Mouse (Mus musculus) embryonic facial prominence, embryonic 14.5 days (tissue): ENCODE results near the gene Armh3. TPM values are rescaled to one million over a fixed set of nuclear protein-coding genes. Genes with fewer than 3 reads are reported as not detected.
"Not testable (repeated sequence)": the region's sequence is repeated elsewhere in the genome, so short reads cannot be mapped to it uniquely, and the experiment has no call there.

Source experiments
- ATAC-seq: fragments of 200-750 bp; cut with Nextera tagmentation; 2 replicates; pipeline ENCODE4 v1.8.0; 2017; ENCODE audit warnings: low read depth, moderate number of reproducible peaks, moderate TSS enrichment
- DNase-seq: peaks from one replicate; pipeline ENCODE4 v3.0.0-alpha.2; 2015; ENCODE audit warnings: low spot score
- H3K27ac ChIP-seq: fragments of 300-500 bp; sonication (generic); replicated peaks from 2 replicates; pipeline ENCODE4 v1.5.1; 2014; ENCODE audit warnings: low read depth, mild to moderate bottlenecking, low read length, moderate library complexity
- H3K27me3 ChIP-seq: fragments of 300-500 bp; sonication (generic); replicated peaks from 2 replicates; pipeline ENCODE4 v1.6.1; 2014; ENCODE audit warnings: low read length; ENCODE audit not compliant: control insufficient read depth, insufficient read depth
- H3K36me3 ChIP-seq: fragments of 300-500 bp; sonication (generic); 2 replicates; pipeline ENCODE4 v1.6.1; 2014; ENCODE audit warnings: low read length, mixed read lengths; ENCODE audit not compliant: control insufficient read depth, insufficient read depth
- H3K4me1 ChIP-seq: fragments of 300-500 bp; sonication (generic); 2 replicates; pipeline ENCODE4 v1.6.1; 2014; ENCODE audit warnings: antibody characterized with exemption, low read length; ENCODE audit not compliant: control insufficient read depth, insufficient read depth
- H3K4me2 ChIP-seq: fragments of 300-500 bp; sonication (generic); 2 replicates; pipeline ENCODE4 v1.6.1; 2014; ENCODE audit warnings: low read depth, mild to moderate bottlenecking, low read length, moderate library complexity, mixed read lengths
- H3K4me3 ChIP-seq: fragments of 300-500 bp; sonication (generic); 2 replicates; pipeline ENCODE4 v1.5.1; 2014; ENCODE audit warnings: low read depth, mild to moderate bottlenecking, low read length
- H3K9ac ChIP-seq: fragments of 300-500 bp; sonication (generic); 2 replicates; pipeline ENCODE4 v1.6.1; 2014; ENCODE audit warnings: low read depth, mild to moderate bottlenecking, low read length, moderate library complexity, mixed read lengths
- H3K9me3 ChIP-seq: fragments of 300-500 bp; sonication (generic); 2 replicates; pipeline ENCODE4 v1.6.1; 2016; ENCODE audit warnings: low read length; ENCODE audit not compliant: control insufficient read depth
- WGBS: fragments of 180-500 bp; shearing (Covaris S2); extraction: QIAGEN DNeasy Blood & Tissue Kit; methylation state at CpG from one replicate; pipeline ENCODE4 v1.1.7; 2014; 5-methylcytosine and 5-hydroxymethylcytosine counted together
- polyA plus RNA-seq: library from polyadenylated mRNA; unstranded; fragments of >200 nt; fragmentation: Nextera tagmentation; extraction: Ambion mirVana; gene quantifications from 2 replicates; pipeline ENCODE4 v1.2.1, GENCODE M21; 2014

The Armh3 gene
- polyA plus RNA-seq, 1 experiment from 2014 or later: 13.7 TPM

DNA sequence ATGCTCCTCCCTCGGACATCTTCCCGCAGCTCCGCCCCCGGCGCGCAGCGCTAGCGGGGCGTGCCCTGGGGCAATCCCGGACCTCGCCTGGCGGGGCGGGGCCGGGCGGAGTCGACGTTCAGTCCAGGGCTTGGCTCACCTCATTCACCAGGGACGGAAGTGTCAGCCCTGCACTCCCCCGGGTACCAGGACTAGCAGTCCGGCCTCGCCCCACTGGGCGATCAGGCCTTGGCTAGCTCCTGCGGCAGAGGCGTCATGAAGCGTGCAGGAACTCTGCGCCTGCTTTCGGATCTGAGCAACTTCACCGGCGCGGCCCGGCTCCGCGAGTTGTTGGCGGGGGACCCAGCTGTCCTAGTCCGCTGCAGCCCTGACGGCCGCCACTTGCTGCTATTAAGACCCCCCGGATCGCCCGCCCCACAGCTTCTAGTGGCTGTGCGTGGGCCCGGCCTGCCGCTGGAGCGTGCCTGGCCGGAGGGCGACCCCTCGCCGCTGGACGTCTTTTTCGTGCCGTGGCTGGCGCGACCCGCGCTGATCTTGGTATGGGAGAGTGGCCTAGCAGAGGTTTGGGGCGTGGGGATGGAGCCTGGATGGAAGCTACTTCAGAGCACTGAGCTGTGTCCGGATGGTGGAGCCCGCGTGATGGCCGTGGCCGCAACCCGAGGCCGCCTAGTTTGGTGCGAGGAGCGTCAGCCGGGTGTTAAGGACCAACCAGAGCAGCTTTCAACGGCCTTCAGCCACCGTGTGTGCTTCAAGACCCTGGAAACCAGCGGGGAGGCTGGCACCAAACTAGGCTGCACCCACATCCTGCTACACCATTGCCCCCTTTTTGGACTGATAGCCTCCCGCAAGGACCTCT is 5.3 kb upstream of the Armh3 start, which contains the start of gene Hps6:
Gene Hps6, plus strand, starts transcription at position 138 of the 856 bp plus-strand sequence.
- Histone ChIP-seq H3K9me3 (no peaks in the 10 kb centered on the region), H3K4me2 (peak within 1 kb of the TSS; percentile 97), H3K27me3 (no peaks in the 10 kb centered on the region), H3K36me3 (no peaks in the 10 kb centered on the region), H3K27ac (no peak within 1 kb of the TSS), H3K4me1 (0 out of 2 replicates have a peak, but pooled peaks cover 7% of the 10 kb centered on the region), H3K4me3 (peak within 1 kb of the TSS; percentile 65), H3K9ac (peak within 1 kb of the TSS; percentile 77)
- ATAC-seq (peak; percentile 79), DNase-seq (peak; percentile 81)
- WGBS: 3% methylated on average over 37 of the region's 70 CpGs

DNA sequence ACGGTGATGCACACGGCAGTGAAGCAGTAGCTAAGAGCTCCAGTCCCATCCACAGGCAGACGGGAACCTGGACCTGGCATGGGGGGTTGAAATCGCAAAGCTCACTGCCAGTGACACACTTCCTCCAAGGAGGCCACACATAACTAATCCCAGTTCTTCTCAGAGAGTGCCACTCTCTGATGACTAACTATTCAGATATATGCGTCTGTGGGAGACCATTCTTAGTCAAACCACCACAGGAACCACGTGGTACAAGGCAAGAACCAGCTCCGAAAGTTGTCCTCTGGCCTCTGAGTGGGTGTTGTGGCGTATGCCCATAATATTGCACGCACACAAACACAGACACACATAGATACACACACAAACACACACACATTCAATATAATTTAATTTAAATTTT is 4.0 kb upstream of the Armh3 start:
- no peaks in the 10 kb centered on the region for H3K36me3 ChIP-seq

DNA sequence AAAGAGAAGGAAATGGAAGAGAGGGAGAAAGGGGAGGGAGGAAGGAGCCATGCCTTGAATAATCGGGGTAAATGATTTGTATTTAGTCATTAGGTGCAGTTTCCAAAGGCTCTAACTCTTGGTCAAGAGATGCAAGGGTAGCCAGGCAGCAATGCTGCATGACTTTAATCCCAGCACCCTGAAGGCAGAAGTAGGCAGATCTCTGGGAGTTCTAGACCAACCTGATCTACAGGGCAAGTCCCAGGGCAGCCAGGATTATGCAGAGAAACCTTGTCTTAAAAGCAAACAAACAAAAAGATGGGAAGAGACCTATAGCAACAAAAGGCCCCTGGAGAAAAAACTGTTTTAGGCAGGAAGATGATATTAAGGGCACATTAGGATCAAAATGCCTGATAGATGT is 1.1 kb upstream of the Armh3 start:
- no peak for ATAC-seq
- Histone ChIP-seq H3K9me3 (0 out of 2 replicates have a peak, but pooled peaks cover 2% of the 10 kb centered on the region), H3K4me1 (peaks cover 13% of the 10 kb centered on the region), H3K4me3 (no peak overlapping the region), H3K27me3 (no peaks in the 10 kb centered on the region), H3K36me3 (peaks cover 8% of the 10 kb centered on the region; the same call in 1 of the 2 replicates), H3K9ac (no peak overlapping the region), H3K27ac (no peak overlapping the region), H3K4me2 (no peak overlapping the region)
- WGBS: 70% methylated on average over 1 of the region's 1 CpGs
- DNase-seq: no peak

More for the DNA sequence above, 4.0 kb upstream of the Armh3 start:
- WGBS: 80% methylated on average over 9 of the region's 9 CpGs
- Histone ChIP-seq H3K9ac (no peak overlapping the region), H3K4me3 (no peak overlapping the region), H3K27me3 (no peaks in the 10 kb centered on the region), H3K4me1 (peaks cover 9% of the 10 kb centered on the region), H3K27ac (no peak overlapping the region), H3K9me3 (no peaks in the 10 kb centered on the region), H3K4me2 (no peak overlapping the region)
- DNase-seq (no peak), ATAC-seq (no peak)

DNA sequence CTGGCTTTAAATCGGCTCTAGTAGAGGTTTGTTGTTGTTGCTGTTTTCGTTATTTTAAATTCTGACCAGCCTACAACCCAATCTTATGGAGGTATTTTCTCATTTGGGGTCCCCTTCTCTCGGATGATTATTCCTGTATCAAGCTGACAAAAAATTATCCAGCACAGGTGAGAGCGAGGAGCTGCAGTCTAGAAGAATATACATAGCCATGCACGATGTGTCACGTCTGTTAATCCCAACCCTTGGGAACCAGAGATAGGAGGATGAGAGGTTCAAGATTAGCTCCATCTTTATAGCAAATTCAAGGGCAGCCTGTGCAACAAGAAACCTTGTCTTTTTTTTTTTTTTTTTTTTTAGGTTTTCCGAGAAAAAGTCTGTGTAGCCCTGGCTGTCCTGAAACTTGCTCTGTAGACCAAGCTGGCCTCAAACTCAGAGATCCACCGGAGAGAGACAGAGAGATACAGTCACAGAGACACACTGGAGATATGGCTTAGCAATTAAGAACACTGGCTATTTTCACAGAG is 468 bp upstream of the Armh3 start:
- Histone ChIP-seq H3K4me2 (peak overlapping the region; percentile 55), H3K9ac (peak overlapping the region; percentile 94), H3K27me3 (no peaks in the 10 kb centered on the region), H3K36me3 (peaks cover 8% of the 10 kb centered on the region; the same call in 1 of the 2 replicates), H3K4me1 (peaks cover 7% of the 10 kb centered on the region), H3K4me3 (peak overlapping the region; percentile 84), H3K27ac (no peak overlapping the region; the same call in 1 of the 2 replicates), H3K9me3 (0 out of 2 replicates have a peak, but pooled peaks cover 2% of the 10 kb centered on the region)
- ATAC-seq (no peak; the same call in 1 of the 2 replicates), DNase-seq (no peak)
- 12% methylated on average over 8 of the region's 8 CpGs for WGBS

DNA sequence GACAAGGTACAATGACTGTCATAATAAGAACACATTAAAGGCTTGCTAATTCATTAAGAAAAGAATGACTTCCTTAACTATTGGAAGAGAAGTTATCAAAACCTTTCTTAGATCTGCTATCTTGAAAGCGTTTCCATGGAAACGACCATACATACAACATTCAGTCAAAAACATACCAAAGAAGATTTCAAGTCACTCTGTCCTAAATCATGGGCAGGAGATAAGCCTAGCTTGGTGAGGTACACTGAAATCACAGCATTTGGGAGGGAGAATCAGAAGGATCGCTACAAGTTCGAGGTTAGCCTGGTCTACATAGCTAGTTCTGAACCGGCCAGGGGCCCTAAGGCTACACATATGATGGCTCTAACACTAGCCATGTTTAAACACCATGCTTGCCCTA is 923 bp downstream of the Armh3 start:
- H3K4me2 ChIP-seq: peak overlapping the region; percentile 55
- H3K9ac ChIP-seq: peak overlapping the region; percentile 94
- no peak for DNase-seq
- peak overlapping the region; percentile 84 for H3K4me3 ChIP-seq
- peaks cover 8% of the 10 kb centered on the region; the same call in 1 of the 2 replicates for H3K36me3 ChIP-seq
- H3K27ac ChIP-seq: peak overlapping the region; percentile 94
- H3K4me1 ChIP-seq: peaks cover 7% of the 10 kb centered on the region
- H3K27me3 ChIP-seq: no peaks in the 10 kb centered on the region
- 57% methylated on average over 5 of the region's 5 CpGs for WGBS
- ATAC-seq: no peak
- H3K9me3 ChIP-seq: 0 out of 2 replicates have a peak, but pooled peaks cover 2% of the 10 kb centered on the region

DNA sequence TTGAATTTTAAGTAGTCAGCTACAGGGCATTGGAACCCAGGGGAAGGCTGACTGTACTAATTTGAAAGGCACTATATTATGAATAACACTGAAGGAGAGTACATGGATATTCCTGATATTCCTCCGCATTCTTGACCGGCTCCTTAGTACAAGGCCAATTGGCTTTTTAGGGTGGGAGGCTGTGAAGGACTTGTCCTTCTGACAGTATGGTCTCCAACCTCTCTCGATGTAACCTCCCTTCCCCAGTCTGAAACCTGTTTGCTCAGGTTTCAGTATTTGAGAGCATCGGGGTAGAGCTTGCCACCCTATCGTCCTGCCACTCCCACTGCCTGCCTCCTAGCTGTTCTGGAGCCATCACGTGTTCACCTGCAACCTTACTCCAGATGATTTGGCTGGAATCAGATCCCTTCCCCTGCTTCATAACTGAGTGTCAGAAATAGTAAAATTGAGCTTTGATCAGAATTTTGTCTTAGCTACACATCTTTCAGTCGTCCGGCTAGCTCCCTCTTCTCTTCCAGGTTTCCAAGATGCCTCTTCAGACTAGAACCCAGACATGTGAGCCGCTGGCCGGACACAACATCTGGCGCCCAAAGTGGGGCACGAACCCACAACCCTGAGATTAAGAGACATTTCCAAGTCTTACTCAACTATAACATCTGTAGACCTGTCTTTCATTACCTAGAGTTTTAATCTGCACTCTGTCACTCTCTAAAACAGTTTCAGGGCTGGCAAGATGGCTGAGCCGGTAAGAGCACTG is 4.1 kb downstream of the Armh3 start:
- Histone ChIP-seq H3K4me2 (no peak overlapping the region), H3K36me3 (peaks cover 8% of the 10 kb centered on the region; the same call in 1 of the 2 replicates), H3K9ac (no peak overlapping the region), H3K9me3 (0 out of 2 replicates have a peak, but pooled peaks cover 2% of the 10 kb centered on the region), H3K27me3 (no peaks in the 10 kb centered on the region), H3K27ac (no peak overlapping the region), H3K4me3 (no peak overlapping the region), H3K4me1 (peaks cover 7% of the 10 kb centered on the region)
- WGBS: 93% methylated on average over 13 of the region's 13 CpGs
- DNase-seq (no peak), ATAC-seq (no peak)

DNA sequence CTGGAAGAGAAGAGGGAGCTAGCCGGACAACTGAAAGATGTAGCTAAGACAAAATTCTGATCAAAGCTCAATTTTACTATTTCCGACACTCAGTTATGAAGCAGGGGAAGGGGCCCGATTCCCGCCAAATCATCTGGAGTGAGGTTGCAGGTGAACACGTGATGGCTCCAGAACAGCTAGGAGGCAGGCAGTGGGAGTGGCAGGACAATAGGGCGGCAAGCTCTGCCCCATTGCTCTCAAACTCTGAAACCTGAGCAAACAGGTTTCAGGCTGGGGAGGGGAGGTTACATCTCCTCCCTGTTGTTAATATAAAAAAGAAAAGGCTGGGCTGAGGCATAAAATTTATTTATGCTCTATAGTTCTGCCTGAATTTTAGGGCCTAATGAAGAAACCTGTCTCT is 4.8 kb downstream of the Armh3 start:
- H3K4me2 ChIP-seq, H3K9ac ChIP-seq, ATAC-seq, H3K27ac ChIP-seq, DNase-seq, H3K4me1 ChIP-seq, H3K36me3 ChIP-seq, H3K4me3 ChIP-seq, H3K9me3 ChIP-seq, H3K27me3 ChIP-seq: not testable (repeated sequence)
- 82% methylated on average over 6 of the region's 6 CpGs for WGBS

DNA sequence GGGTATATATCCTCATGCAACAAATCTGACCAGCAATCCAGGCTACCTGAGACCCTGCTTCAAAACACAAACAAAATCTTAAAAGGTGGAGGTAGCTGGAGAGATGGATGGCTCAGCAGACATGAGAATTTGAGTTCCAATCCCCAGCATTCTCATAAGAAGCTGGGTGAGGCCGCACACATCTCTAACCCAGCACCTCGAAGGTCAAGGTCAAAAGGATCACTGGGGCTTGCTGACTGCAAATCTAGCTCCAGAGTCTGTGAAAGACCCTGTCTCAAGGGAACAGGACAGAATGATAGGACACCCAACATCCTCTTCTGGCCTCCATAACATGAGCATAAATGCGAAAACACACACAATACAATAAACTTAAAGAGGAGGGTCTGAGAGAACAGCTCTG is 7.1 kb downstream of the Armh3 start:
- Histone ChIP-seq H3K4me3 (no peak overlapping the region), H3K27ac (no peak overlapping the region), H3K4me1 (no peaks in the 10 kb centered on the region), H3K4me2 (no peak overlapping the region), H3K9me3 (0 out of 2 replicates have a peak, but pooled peaks cover 2% of the 10 kb centered on the region), H3K9ac (no peak overlapping the region), H3K36me3 (peaks cover 13% of the 10 kb centered on the region; the same call in 1 of the 2 replicates), H3K27me3 (no peaks in the 10 kb centered on the region)
- ATAC-seq: no peak
- 90% methylated on average over 3 of the region's 3 CpGs for WGBS
- DNase-seq: no peak
